In genomic region chr7:118583821-118584220, GRCm38 (mm10) we compare ENCODE assay signal across 8 mouse cellular contexts. TPM values are rescaled to one million over a fixed set of nuclear protein-coding genes. Genes with fewer than 3 reads are reported as not detected.
A peak's percentile ranks its signal among the peaks of the same experiment; 100 is the strongest.
DNase-seq lines count a peak whose midpoint lies in the region; ATAC-seq and TF ChIP-seq lines count a peak whose summit lies in the region.

No protein-coding gene starts in this region.

- TF ChIP-seq POLR2A in lung, adult 2 months (IDR thresholded peaks at IDR 0.05; ENCODE audit: borderline replicate concordance, extremely low read depth, low read depth, low read length): no peak
- TF ChIP-seq POLR2A in olfactory bulb, adult 2 months (IDR thresholded peaks at IDR 0.05; ENCODE audit: insufficient read depth, low read depth, low read length): no peak

- no peak for ATAC-seq in forebrain, embryonic 13.5 days
- ATAC-seq in limb, embryonic 13.5 days (ENCODE audit: low FRiP score, low read depth): no peak

- H3K4me3 ChIP-seq in lung, adult 2 months (replicated peaks; ENCODE audit: extremely low read depth, low read depth, low read length): peak overlapping the region; percentile 56
- H3K4me3 ChIP-seq in forebrain, embryonic 13.5 days: peak overlapping the region; percentile 68
- H3K4me3 ChIP-seq in limb, embryonic 13.5 days: peak overlapping the region; percentile 69
- H3K4me3 ChIP-seq in olfactory bulb, adult 2 months (ENCODE audit: insufficient read depth, low read depth, low read length): peak overlapping the region; percentile 99

- H3K4me1 ChIP-seq in lung, adult 2 months (ENCODE audit: control insufficient read depth, insufficient read depth, low read length): no peaks in the 10 kb centered on the region
- peaks cover 37% of the 10 kb centered on the region for H3K4me1 ChIP-seq in forebrain, embryonic 13.5 days
- H3K4me1 ChIP-seq in limb, embryonic 13.5 days: peaks cover 8% of the 10 kb centered on the region; the same call in 1 of the 2 replicates
- peaks cover 14% of the 10 kb centered on the region for H3K4me1 ChIP-seq in olfactory bulb, adult 2 months (ENCODE audit: control insufficient read depth, insufficient read depth, low read length)

- TF ChIP-seq CTCF in lung, adult 2 months (IDR thresholded peaks at IDR 0.05; ENCODE audit: insufficient read depth, low read length): no peak
- TF ChIP-seq CTCF in olfactory bulb, adult 2 months (IDR thresholded peaks at IDR 0.05; ENCODE audit: insufficient read depth, low read depth, low read length): no peak

- no peaks in the 10 kb centered on the region for H3K27me3 ChIP-seq in forebrain, embryonic 13.5 days
- H3K27me3 ChIP-seq in limb, embryonic 13.5 days: no peaks in the 10 kb centered on the region; the same call in 1 of the 2 replicates

- peaks cover 28% of the 10 kb centered on the region for H3K36me3 ChIP-seq in forebrain, embryonic 13.5 days (ENCODE audit: poor library complexity, severe bottlenecking)
- H3K36me3 ChIP-seq in limb, embryonic 13.5 days: no peaks in the 10 kb centered on the region; the same call in 1 of the 2 replicates

- peaks cover 9% of the 10 kb centered on the region for H3K9me3 ChIP-seq in forebrain, embryonic 13.5 days (replicated peaks)
- no peaks in the 10 kb centered on the region for H3K9me3 ChIP-seq in limb, embryonic 13.5 days

- peak overlapping the region; percentile 90 for H3K9ac ChIP-seq in forebrain, embryonic 13.5 days
- peak overlapping the region; percentile 82 for H3K9ac ChIP-seq in limb, embryonic 13.5 days

- no peak for DNase-seq in lung, adult 2 months
- DNase-seq in lung, postnatal 25 days (ENCODE audit: low spot score): no peak
- DNase-seq in adrenal gland, postnatal 14 days: no peak
- DNase-seq in gastrocnemius, postnatal 25 days: no peak
- no peak for DNase-seq in adipocyte (ENCODE audit: low spot score)

- 22% methylated on average over 7 of the region's 7 CpGs for WGBS in lung, adult 2 months
- 19% methylated on average over 7 of the region's 7 CpGs for WGBS in forebrain, embryonic 13.5 days
- WGBS in limb, embryonic 13.5 days: 22% methylated on average over 7 of the region's 7 CpGs
- 14% methylated on average over 7 of the region's 7 CpGs for WGBS in olfactory bulb, adult 2 months

- H3K4me2 ChIP-seq in forebrain, embryonic 13.5 days: peak overlapping the region; percentile 74
- peak overlapping the region; percentile 90 for H3K4me2 ChIP-seq in limb, embryonic 13.5 days (replicated peaks)

- peak overlapping the region; percentile 44; the same call in 1 of the 2 replicates for H3K27ac ChIP-seq in forebrain, embryonic 13.5 days
- H3K27ac ChIP-seq in limb, embryonic 13.5 days: no peak overlapping the region
- H3K27ac ChIP-seq in olfactory bulb, adult 2 months (ENCODE audit: insufficient read depth, low read depth, low read length): no peak overlapping the region

RNA-seq across cellular contexts. Expression of gene Tmc7, which starts 0.7 kb away (rescaled TPM):
- 1.3 and 1.5 TPM in 2 replicates for polyA plus RNA-seq in lung, adult 2 months (2012; rRNA removed)
- polyA plus RNA-seq in forebrain, embryonic 13.5 days (2015; fragmentation: Nextera tagmentation; extraction: Ambion mirVana): 8.4 and 8.8 TPM in 2 replicates
- polyA plus RNA-seq in limb, embryonic 13.5 days (2015; fragmentation: Nextera tagmentation; extraction: Ambion mirVana): 3.6 TPM in 2 replicates
- polyA plus RNA-seq in olfactory bulb, adult 2 months (2012; ENCODE audit: insufficient read depth, insufficient read length, low replicate concordance, missing spikeins): not detected in 2 replicates
- 1.3 and 1.5 TPM in 2 replicates for total RNA-seq in adrenal gland, postnatal 14 days (2021)
- total RNA-seq in gastrocnemius, postnatal 25 days (2021): 10 to 100 TPM in 1 of 2 experiments, 1 to 10 TPM in 1; 7.3 to 10.6 TPM

RNA-seq across cellular contexts. Expression of gene Tmc5, which starts 13.3 kb away (rescaled TPM):
- polyA plus RNA-seq in lung, adult 2 months (2012; rRNA removed): 0.57 and 1.1 TPM in 2 replicates
- 0.28 and 0.37 TPM in 2 replicates for polyA plus RNA-seq in forebrain, embryonic 13.5 days (2015; fragmentation: Nextera tagmentation; extraction: Ambion mirVana)
- polyA plus RNA-seq in limb, embryonic 13.5 days (2015; fragmentation: Nextera tagmentation; extraction: Ambion mirVana): 0.08 and 0.10 TPM in 2 replicates
- polyA plus RNA-seq in olfactory bulb, adult 2 months (2012; ENCODE audit: insufficient read depth, insufficient read length, low replicate concordance, missing spikeins): not detected in 2 replicates
- 0.41 and 0.56 TPM in 2 replicates for total RNA-seq in adrenal gland, postnatal 14 days (2021)
- total RNA-seq in gastrocnemius, postnatal 25 days (2021): under 1 TPM in 1 of 2 experiments, not detected in 1; 0.21 TPM

RNA-seq across cellular contexts. Expression of gene Coq7, which starts 50.7 kb away (rescaled TPM):
- polyA plus RNA-seq in lung, adult 2 months (2012; rRNA removed): 29.2 and 41.4 TPM in 2 replicates
- 109 and 119 TPM in 2 replicates for polyA plus RNA-seq in forebrain, embryonic 13.5 days (2015; fragmentation: Nextera tagmentation; extraction: Ambion mirVana)
- polyA plus RNA-seq in limb, embryonic 13.5 days (2015; fragmentation: Nextera tagmentation; extraction: Ambion mirVana): 86.3 and 96.7 TPM in 2 replicates
- polyA plus RNA-seq in olfactory bulb, adult 2 months (2012; ENCODE audit: insufficient read depth, insufficient read length, low replicate concordance, missing spikeins): not detected in 2 replicates
- 65.8 and 74.6 TPM in 2 replicates for total RNA-seq in adrenal gland, postnatal 14 days (2021)
- total RNA-seq in gastrocnemius, postnatal 25 days (2021): 10 to 100 TPM; 59.5 to 62.9 TPM
